Mouse (Mus musculus) embryonic facial prominence, embryonic 13.5 days (tissue): ENCODE measurements at regions not wholly inside any gene's neighbourhood (a gene's known extent, or its start where the extent isn't known, plus 50 kb on each side); places are given as distances from the start of the nearest gene placed in this dataset.

ENCODE experiments used
- ATAC-seq: fragments of 200-750 bp; cut with Nextera tagmentation; 2 replicates; pipeline ENCODE4 v1.8.0; 2017; ENCODE audit warnings: low read depth; ENCODE audit not compliant: insufficient number of reproducible peaks, insufficient read depth, low FRiP score, low TSS enrichment
- H3K27ac ChIP-seq: fragments of 300-500 bp; sonication (generic); 2 replicates; pipeline ENCODE4 v1.5.1; 2015; ENCODE audit warnings: moderate library complexity, mild to moderate bottlenecking, inconsistent platforms
- H3K27me3 ChIP-seq: fragments of 300-500 bp; sonication (generic); 2 replicates; pipeline ENCODE4 v1.6.1; 2015; ENCODE audit warnings: mild to moderate bottlenecking, inconsistent platforms
- H3K36me3 ChIP-seq: fragments of 300-500 bp; sonication (generic); 2 replicates; pipeline ENCODE4 v1.6.1; 2015; ENCODE audit warnings: mild to moderate bottlenecking, inconsistent platforms
- H3K4me1 ChIP-seq: fragments of 300-500 bp; sonication (generic); 2 replicates; pipeline ENCODE4 v1.6.1; 2015; ENCODE audit warnings: inconsistent platforms
- H3K4me2 ChIP-seq: fragments of 300-500 bp; sonication (generic); 2 replicates; pipeline ENCODE4 v1.6.1; 2015; ENCODE audit warnings: moderate library complexity, mild to moderate bottlenecking, inconsistent platforms
- H3K4me3 ChIP-seq: fragments of 300-500 bp; sonication (generic); 2 replicates; pipeline ENCODE4 v1.5.1; 2015; ENCODE audit warnings: mild to moderate bottlenecking, inconsistent platforms
- H3K9ac ChIP-seq: fragments of 300-500 bp; sonication (generic); 2 replicates; pipeline ENCODE4 v1.6.1; 2015; ENCODE audit warnings: mild to moderate bottlenecking, inconsistent platforms
- H3K9me3 ChIP-seq: fragments of 300-500 bp; sonication (generic); 2 replicates; pipeline ENCODE4 v1.6.1; 2016; ENCODE audit warnings: inconsistent platforms
- WGBS: fragments of 180-500 bp; shearing (Covaris S2); methylation state at CpG from one replicate; pipeline ENCODE4 v1.1.7; 2015; ENCODE audit warnings: mixed read lengths; 5-methylcytosine and 5-hydroxymethylcytosine counted together

DNA sequence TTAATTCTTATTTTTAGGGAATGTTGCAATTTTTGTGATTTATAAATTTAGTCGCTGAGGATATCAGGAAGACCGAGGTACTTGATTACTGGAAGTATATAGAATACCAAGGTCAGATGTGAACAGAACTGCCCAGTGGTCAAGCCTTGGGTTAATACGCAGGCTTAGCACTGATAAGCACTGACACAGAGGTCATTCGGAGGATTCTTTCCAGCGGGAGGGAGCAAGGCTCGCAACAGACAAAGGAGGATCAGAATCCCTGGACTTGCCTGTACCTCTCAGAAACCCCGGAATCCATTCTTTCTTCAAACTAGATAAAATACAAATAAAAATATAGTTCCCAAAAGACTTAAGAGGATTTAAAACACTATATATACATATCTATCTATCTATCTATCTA is 85.7 kb upstream of the Arhgap32 start:
- Histone ChIP-seq H3K27ac (no peak overlapping the region), H3K36me3 (no peaks in the 10 kb centered on the region), H3K9me3 (no peaks in the 10 kb centered on the region), H3K4me2 (no peak overlapping the region), H3K9ac (no peak overlapping the region), H3K4me1 (peaks cover 25% of the 10 kb centered on the region), H3K27me3 (no peaks in the 10 kb centered on the region), H3K4me3 (no peak overlapping the region)
- 72% methylated on average over 7 of the region's 7 CpGs for WGBS
- ATAC-seq = no peak

DNA sequence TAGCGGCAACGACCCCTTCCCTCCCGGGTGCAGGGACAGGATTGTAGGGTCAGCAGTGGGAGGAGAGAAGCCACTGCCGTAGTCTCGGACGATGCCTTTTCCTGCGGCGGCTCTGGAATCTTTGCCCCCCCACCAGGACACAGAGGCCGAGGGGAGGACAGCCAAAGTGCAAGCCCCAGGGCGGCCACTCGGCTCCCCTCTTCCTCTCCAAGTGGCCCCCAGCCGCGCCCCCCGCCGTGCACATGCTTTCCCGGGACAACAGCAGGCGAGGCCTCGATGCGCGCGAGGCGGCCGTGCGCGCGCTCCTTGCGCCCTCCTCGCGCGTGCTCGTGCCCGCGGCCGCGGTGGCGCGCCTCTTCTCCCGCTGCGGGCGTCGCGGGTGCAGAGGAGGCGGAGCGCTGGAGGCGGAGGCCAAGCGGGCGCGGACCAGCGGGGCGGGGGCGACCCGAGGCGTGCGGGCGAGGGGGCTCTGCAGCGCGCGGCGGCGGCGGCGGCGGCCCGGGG is 83.9 kb upstream of the Arhgap32 start:
- Histone ChIP-seq H3K4me2 (peak overlapping the region; percentile 83), H3K27me3 (no peaks in the 10 kb centered on the region), H3K4me1 (peaks cover 25% of the 10 kb centered on the region), H3K36me3 (no peaks in the 10 kb centered on the region), H3K9me3 (no peaks in the 10 kb centered on the region), H3K27ac (peak overlapping the region; percentile 62), H3K4me3 (peak overlapping the region; percentile 74), H3K9ac (peak overlapping the region; percentile 91)
- ATAC-seq = peak; percentile 86
- under 1% methylated on average over 51 of the region's 64 CpGs for WGBS

DNA sequence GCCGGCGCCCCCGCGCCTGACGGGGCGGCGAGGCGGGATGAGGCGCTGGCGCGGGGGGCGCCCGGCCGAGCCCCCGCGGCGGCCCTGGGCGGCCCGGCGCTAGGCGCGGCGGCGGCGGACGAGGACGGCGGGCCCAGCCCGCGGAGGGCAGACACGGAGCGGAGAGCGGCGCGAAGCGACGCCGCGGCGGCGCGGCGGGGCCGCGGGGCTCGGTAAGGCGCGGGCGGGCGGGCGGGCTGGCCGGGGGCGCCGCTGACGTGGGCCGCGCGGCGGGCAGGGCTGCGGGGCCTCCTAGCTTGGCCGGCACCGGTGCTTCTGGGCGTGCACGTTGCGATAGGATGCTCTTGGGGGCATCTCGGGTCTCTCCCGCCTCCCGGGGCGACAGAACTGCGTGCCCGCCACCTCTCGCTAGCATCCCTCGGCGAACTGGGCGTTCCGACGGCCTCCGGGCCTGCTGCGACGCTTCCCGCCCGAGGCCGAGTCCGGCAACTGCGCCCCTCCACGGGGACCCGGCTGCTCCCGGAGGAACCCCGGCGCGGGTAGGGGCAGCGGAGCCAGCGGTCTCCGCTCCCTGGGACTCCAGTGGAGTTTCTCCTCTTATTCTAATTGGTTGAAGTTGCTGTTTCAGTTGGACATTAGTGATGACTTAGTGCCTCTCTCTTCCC is 83.3 kb upstream of the Arhgap32 start:
- Histone ChIP-seq H3K27ac (peak overlapping the region; percentile 63), H3K36me3 (no peaks in the 10 kb centered on the region), H3K27me3 (no peaks in the 10 kb centered on the region), H3K4me2 (peak overlapping the region; percentile 83), H3K9ac (peak overlapping the region; percentile 91), H3K4me1 (peaks cover 25% of the 10 kb centered on the region), H3K9me3 (no peaks in the 10 kb centered on the region), H3K4me3 (peak overlapping the region; percentile 74)
- under 1% methylated on average over 76 of the region's 94 CpGs for WGBS
- peak; percentile 73 for ATAC-seq

DNA sequence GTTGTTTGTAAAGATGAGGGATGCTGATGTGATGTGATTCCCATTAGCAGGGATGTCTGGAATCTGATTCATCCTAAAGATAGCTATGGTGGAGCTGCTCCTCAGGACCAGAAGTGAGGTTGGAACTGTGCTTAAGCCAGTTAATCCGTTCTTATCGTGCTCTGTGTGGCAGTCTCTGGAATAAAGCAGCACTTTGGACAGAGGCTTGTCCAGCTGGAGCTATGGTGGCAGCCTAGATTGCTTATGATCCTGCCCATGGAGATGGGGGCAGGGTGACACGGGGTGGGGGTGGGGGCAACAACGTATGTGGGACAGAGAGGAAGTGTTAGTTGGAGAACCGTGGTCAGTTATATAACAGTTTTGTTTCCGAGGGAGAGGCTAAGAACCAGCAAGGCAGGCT is 82.0 kb upstream of the Arhgap32 start:
- H3K27ac ChIP-seq = no peak overlapping the region
- no peaks in the 10 kb centered on the region for H3K36me3 ChIP-seq
- peak overlapping the region; percentile 83 for H3K4me2 ChIP-seq
- H3K9ac ChIP-seq = no peak overlapping the region
- WGBS = 13% methylated on average over 6 of the region's 6 CpGs
- H3K27me3 ChIP-seq = no peaks in the 10 kb centered on the region
- ATAC-seq = no peak
- peaks cover 30% of the 10 kb centered on the region for H3K4me1 ChIP-seq
- H3K4me3 ChIP-seq = peak overlapping the region; percentile 74
- no peaks in the 10 kb centered on the region for H3K9me3 ChIP-seq

DNA sequence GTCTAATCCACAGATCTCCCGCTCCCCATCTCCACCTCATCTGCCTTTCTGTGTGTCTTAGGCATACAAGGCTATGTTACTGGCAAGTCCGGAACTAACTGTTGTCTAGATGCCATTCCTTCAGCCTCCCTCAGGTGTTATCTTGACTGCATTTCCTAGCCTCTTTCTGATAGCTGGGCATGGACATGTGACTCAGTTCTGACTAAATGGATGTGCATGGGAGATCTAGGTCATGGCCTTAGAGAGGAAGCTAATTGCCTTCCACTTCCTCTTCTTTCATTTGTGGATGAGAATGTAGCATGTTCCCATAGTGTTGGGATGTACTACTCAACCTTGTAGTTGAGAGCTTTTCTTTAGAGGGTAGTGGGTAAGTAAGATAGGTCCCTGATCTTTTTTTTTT is 75.9 kb upstream of the Arhgap32 start:
- H3K4me2 ChIP-seq = no peak overlapping the region
- H3K27me3 ChIP-seq = no peaks in the 10 kb centered on the region
- WGBS = 91% methylated on average over 2 of the region's 2 CpGs
- no peak overlapping the region for H3K4me3 ChIP-seq
- no peak overlapping the region for H3K9ac ChIP-seq
- H3K36me3 ChIP-seq = no peaks in the 10 kb centered on the region
- H3K9me3 ChIP-seq = no peaks in the 10 kb centered on the region
- ATAC-seq = no peak
- H3K27ac ChIP-seq = no peak overlapping the region
- peaks cover 5% of the 10 kb centered on the region for H3K4me1 ChIP-seq

DNA sequence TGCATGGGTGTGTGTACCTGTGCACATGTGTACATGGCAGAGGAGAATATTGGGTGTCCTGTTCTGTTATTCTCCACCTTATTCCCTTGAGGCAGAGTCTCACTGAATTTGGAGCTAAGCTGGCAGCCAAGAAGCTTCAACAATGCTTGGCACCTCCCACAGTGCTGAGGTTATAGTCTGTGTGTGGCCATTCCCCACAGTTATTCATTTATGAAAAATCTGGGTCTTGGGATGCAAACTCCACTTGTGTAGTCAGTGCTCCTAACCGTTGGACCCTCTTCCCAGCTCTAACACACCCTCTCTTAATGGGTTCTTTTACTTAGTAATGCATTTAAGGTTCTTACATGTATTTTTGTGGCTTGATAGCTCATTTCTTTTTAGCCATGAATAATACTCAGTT is 72.6 kb upstream of the Arhgap32 start:
- no peaks in the 10 kb centered on the region for H3K27me3 ChIP-seq
- H3K9me3 ChIP-seq = no peaks in the 10 kb centered on the region
- no peak overlapping the region for H3K9ac ChIP-seq
- no peaks in the 10 kb centered on the region for H3K36me3 ChIP-seq
- no peak overlapping the region for H3K27ac ChIP-seq
- H3K4me3 ChIP-seq = no peak overlapping the region
- ATAC-seq = no peak
- 76% methylated on average over 1 of the region's 1 CpGs for WGBS
- H3K4me2 ChIP-seq = no peak overlapping the region
- H3K4me1 ChIP-seq = peaks cover 5% of the 10 kb centered on the region

DNA sequence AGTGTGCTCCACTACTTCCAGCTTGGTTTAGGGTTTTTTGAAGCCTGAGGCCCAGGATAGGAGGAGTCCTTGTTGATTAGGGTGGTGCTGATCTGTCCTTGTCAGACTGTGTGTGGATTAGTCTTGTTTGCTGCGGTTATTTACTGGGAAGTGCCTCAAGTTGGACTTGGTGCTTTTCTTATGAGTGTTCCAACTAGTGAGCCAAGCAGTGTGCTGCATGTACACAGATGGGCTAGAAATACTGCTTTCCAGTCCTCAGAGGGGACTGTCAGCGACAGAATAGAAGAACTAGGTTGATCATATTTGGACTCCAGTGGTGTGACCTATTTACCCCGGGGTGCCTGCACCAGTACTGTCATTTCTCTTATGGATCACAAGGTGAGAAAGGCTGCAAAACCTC is 69.1 kb upstream of the Arhgap32 start:
- no peaks in the 10 kb centered on the region for H3K27me3 ChIP-seq
- 87% methylated on average over 3 of the region's 3 CpGs for WGBS
- no peaks in the 10 kb centered on the region for H3K36me3 ChIP-seq
- H3K9ac ChIP-seq = no peak overlapping the region
- no peak for ATAC-seq
- H3K9me3 ChIP-seq = no peaks in the 10 kb centered on the region
- H3K4me1 ChIP-seq = peaks cover 16% of the 10 kb centered on the region
- H3K4me2 ChIP-seq = no peak overlapping the region
- no peak overlapping the region for H3K27ac ChIP-seq
- H3K4me3 ChIP-seq = no peak overlapping the region

DNA sequence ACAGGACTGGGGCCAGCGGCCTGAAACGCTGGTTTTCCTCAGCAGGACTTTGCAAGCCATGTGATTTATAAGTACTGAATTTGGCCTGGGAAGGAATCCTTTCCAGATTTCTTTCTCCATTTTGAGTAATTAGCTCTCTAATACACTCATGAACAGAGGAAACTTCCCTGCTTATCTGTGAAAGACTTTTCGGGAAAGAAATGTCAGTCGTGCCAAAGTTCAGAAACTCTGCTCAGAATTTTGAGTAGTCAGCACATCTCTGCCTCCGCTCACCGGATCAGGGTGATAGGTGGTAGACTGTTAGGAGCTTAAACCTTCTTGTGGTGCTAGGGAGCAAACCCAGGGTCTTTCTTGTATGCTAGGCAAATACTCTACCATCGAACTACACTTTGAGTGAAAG is 67.0 kb upstream of the Arhgap32 start:
- Histone ChIP-seq H3K9me3 (no peaks in the 10 kb centered on the region), H3K36me3 (no peaks in the 10 kb centered on the region), H3K4me3 (no peak overlapping the region), H3K27ac (no peak overlapping the region), H3K9ac (no peak overlapping the region), H3K4me1 (peaks cover 24% of the 10 kb centered on the region), H3K4me2 (no peak overlapping the region), H3K27me3 (no peaks in the 10 kb centered on the region)
- no peak for ATAC-seq
- WGBS = 83% methylated on average over 7 of the region's 7 CpGs

DNA sequence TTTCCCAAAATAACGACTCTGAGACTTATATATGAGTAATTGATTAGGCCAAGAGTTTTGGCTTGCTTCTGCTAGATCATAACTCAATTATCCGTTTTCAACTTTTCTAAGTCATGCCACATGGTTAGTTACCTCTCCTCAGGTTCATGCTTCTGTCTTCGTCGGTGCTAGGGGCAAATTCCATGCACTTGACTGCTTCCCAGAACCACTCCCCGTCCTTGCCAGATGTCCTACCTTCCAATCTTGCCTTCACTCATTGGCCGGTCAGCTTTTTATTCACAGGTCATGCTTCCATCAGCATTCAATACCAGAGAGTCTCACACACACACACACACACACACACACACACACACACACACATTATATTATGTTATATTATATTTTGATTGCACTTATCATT is 66.4 kb upstream of the Arhgap32 start:
- Histone ChIP-seq H3K9me3 (no peaks in the 10 kb centered on the region), H3K4me3 (no peak overlapping the region), H3K4me2 (no peak overlapping the region), H3K36me3 (no peaks in the 10 kb centered on the region), H3K27me3 (no peaks in the 10 kb centered on the region), H3K27ac (no peak overlapping the region), H3K4me1 (peaks cover 24% of the 10 kb centered on the region), H3K9ac (no peak overlapping the region)
- 68% methylated on average over 6 of the region's 6 CpGs for whole genome bisulfite sequencing
- ATAC-seq = no peak

DNA sequence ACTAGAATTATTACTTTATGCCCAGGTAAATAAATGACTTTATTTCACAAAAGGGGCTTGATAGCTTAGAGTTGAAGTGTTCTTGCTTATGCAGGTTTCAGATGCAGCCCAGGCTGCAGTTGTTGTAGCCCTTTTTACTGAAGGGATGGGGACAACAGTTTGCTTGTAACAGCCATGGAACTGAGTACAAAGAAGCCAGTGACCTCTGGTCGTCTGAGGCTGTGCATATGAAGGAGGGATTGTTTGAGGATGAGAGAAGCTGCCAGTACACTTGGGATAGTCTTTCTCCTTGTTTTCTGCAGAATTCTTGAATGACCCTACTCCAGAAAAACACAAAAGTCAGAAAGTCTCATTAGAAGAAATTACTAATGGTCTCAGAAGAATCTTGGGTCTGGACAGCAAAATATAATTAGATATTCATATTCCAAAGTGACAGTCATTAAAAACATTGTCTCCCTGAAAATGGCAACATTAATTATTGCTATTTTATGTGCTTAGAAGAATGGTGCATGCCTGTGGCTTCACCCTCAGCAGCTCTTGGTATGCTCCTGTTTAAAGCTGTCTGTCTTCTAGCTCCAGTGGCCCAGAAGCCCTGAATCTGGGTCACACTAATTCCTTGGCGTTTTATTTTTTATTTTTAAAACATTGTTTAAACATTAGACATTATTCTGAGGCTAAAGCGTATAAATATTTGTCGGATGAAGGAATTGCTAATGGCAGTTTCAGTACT is 61.9 kb upstream of the Arhgap32 start:
- no peak overlapping the region for H3K9ac ChIP-seq
- no peaks in the 10 kb centered on the region for H3K9me3 ChIP-seq
- H3K4me3 ChIP-seq = no peak overlapping the region
- no peaks in the 10 kb centered on the region for H3K36me3 ChIP-seq
- WGBS = 64% methylated on average over 4 of the region's 4 CpGs
- H3K4me1 ChIP-seq = peaks cover 24% of the 10 kb centered on the region
- no peak overlapping the region for H3K27ac ChIP-seq
- H3K27me3 ChIP-seq = no peaks in the 10 kb centered on the region
- ATAC-seq = no peak
- no peak overlapping the region for H3K4me2 ChIP-seq

DNA sequence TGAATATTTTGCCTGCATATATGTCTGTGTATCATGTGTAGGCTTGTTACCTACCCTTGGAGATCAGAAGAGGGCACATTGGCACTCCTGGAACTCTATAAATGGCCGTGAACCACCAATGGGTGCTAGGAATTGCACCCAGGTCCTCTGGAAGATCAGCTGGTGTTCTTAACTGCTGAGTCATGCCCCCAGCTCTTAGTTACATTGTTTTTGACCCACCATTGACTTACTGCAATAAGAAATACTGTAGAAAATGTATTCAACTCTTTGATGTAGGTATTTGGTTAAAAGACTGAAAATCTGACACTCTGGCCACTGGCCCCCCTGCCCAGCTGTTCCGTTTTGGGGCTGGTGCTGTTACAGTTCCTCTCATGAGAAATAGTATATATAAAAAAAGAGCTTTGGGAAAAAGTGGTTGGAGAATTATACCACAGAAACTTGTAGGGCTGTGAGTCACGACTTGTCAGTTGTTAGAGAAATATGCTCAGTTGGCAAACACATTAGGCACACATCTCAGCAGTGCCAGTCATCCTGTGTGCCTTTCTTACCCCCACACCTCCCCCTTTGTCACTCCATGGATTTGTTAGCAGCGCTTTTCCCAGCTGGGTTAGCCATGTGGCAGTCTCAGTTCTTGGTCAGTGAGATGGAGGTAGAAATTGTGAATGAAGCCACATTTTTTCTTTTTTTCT is 58.4 kb upstream of the Arhgap32 start:
- WGBS = 79% methylated on average over 4 of the region's 4 CpGs

DNA sequence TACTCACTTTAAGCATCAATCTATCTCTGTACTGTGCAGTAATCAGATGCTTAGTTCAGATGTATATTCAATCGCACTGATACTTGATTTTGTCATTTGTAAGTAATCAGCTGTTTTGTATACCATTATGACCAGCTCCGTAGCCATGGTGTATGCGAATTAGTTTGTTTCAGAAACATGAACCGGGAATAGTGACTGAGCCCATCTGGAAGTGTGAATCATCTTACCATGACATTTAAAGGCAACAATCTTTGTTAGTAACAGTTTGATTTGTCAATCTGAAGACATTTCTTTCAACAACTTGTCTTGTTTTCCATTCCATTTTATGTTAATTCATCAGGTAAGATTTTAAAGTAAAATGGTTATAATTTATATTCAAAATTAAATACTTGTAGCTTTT is 53.2 kb upstream of the Arhgap32 start:
- Histone ChIP-seq H3K27ac (no peak overlapping the region), H3K4me3 (no peak overlapping the region), H3K9me3 (no peaks in the 10 kb centered on the region), H3K4me2 (no peak overlapping the region), H3K4me1 (peaks cover 6% of the 10 kb centered on the region), H3K9ac (no peak overlapping the region), H3K27me3 (no peaks in the 10 kb centered on the region), H3K36me3 (no peaks in the 10 kb centered on the region)
- WGBS = 68% methylated on average over 4 of the region's 4 CpGs
- no peak for ATAC-seq

More for the DNA sequence above, 58.4 kb upstream of the Arhgap32 start:
- H3K27me3 ChIP-seq = no peaks in the 10 kb centered on the region
- H3K9ac ChIP-seq = no peak overlapping the region
- ATAC-seq = no peak
- no peak overlapping the region for H3K4me3 ChIP-seq
- no peaks in the 10 kb centered on the region for H3K36me3 ChIP-seq
- H3K27ac ChIP-seq = no peak overlapping the region
- no peaks in the 10 kb centered on the region for H3K9me3 ChIP-seq
- 0 out of 2 replicates have a peak, but pooled peaks cover 2% of the 10 kb centered on the region for H3K4me1 ChIP-seq
- H3K4me2 ChIP-seq = no peak overlapping the region
